In genomic region chr17:78937229-78937853, GRCm38 (mm10) we compare ENCODE assay signal across 8 mouse cellular contexts. TPM values are rescaled to one million over a fixed set of nuclear protein-coding genes. Genes with fewer than 3 reads are reported as not detected.
DNase-seq lines count a peak whose midpoint lies in the region; ATAC-seq and TF ChIP-seq lines count a peak whose summit lies in the region.

No protein-coding gene starts in this region.

- no peak for DNase-seq in heart, adult 9 months (ENCODE audit: low spot score in 2 of 2)
- no peak for DNase-seq in lung, postnatal 0 days (ENCODE audit: low spot score)
- DNase-seq in embryo, embryonic 10.5 days (ENCODE audit: low spot score) = no peak
- DNase-seq in gastrocnemius, adult 18-20 months (ENCODE audit: low spot score) = no peak
- DNase-seq in left cerebral cortex, adult 11 months (ENCODE audit: low spot score) = no peak

- no peak for ATAC-seq in heart, embryonic 14.5 days (ENCODE audit: insufficient number of reproducible peaks, insufficient read depth, low FRiP score, low read depth)
- peak; percentile 1 for ATAC-seq in activated CD4-positive, CD25-positive, alpha-beta regulatory T cell, adult 4 months
- no peak for ATAC-seq in heart, embryonic 15.5 days (replicated peaks; ENCODE audit: insufficient number of reproducible peaks, insufficient read depth, low FRiP score, low read depth)
- peak; percentile 8 for ATAC-seq in lung, postnatal 0 days

- no peaks in the 10 kb centered on the region for H3K9me3 ChIP-seq in heart, embryonic 14.5 days (ENCODE audit: control insufficient read depth, low read length)
- no peaks in the 10 kb centered on the region for H3K9me3 ChIP-seq in heart, embryonic 15.5 days (replicated peaks)
- H3K9me3 ChIP-seq in lung, postnatal 0 days (ENCODE audit: low read length) = no peaks in the 10 kb centered on the region

- no peak for TF ChIP-seq CTCF in lung, postnatal 0 days (IDR thresholded peaks at IDR 0.05)

- peaks cover 3 to 18% of the 10 kb centered on the region in 2 experiments; a peak in 3 of 4 replicates for H3K4me1 ChIP-seq in heart, embryonic 14.5 days (ENCODE audit: control insufficient read depth in 2 of 2, insufficient read depth in 2 of 2, low read length in 2 of 2)
- peaks cover 17% of the 10 kb centered on the region for H3K4me1 ChIP-seq in heart, embryonic 15.5 days (replicated peaks)
- H3K4me1 ChIP-seq in lung, postnatal 0 days (ENCODE audit: insufficient read depth, low read depth, low read length) = no peaks in the 10 kb centered on the region; the same call in none of the 2 replicates

- H3K27me3 ChIP-seq in heart, embryonic 14.5 days (ENCODE audit: control insufficient read depth, insufficient read depth, low read length) = no peaks in the 10 kb centered on the region
- H3K27me3 ChIP-seq in heart, embryonic 15.5 days = no peaks in the 10 kb centered on the region
- H3K27me3 ChIP-seq in lung, postnatal 0 days (replicated peaks; ENCODE audit: insufficient read depth, low read length) = no peaks in the 10 kb centered on the region

- peak overlapping the region; percentile 83 to 85 for H3K4me3 ChIP-seq in heart, embryonic 14.5 days (ENCODE audit: control insufficient read depth in 1 of 2, insufficient read depth in 1 of 2, low read depth in 1 of 2, low read length in 2 of 2)
- H3K4me3 ChIP-seq in heart, embryonic 15.5 days = peak overlapping the region; percentile 76
- peak overlapping the region; percentile 75 for H3K4me3 ChIP-seq in lung, postnatal 0 days (ENCODE audit: low read depth, low read length)

- no peak for TF ChIP-seq EP300 in lung, postnatal 0 days (IDR thresholded peaks at IDR 0.05)

- peak overlapping the region in 1 of 2 experiments; percentile 28; a peak in 1 of 4 replicates for H3K27ac ChIP-seq in heart, embryonic 14.5 days (replicated peaks in 1 of 2; ENCODE audit: control insufficient read depth in 1 of 2, insufficient read depth in 1 of 2, low read depth in 2 of 2, low read length in 2 of 2)
- peak overlapping the region; percentile 51; the same call in 1 of the 2 replicates for H3K27ac ChIP-seq in heart, embryonic 15.5 days
- peak overlapping the region; percentile 15; the same call in 1 of the 2 replicates for H3K27ac ChIP-seq in lung, postnatal 0 days (ENCODE audit: low read length)

- 6% methylated on average over 26 of the region's 26 CpGs for WGBS in heart, embryonic 14.5 days
- 6% methylated on average over 26 of the region's 26 CpGs for WGBS in heart, embryonic 15.5 days
- WGBS in lung, postnatal 0 days = 5% methylated on average over 26 of the region's 26 CpGs

- H3K9ac ChIP-seq in heart, embryonic 14.5 days (ENCODE audit: low read length) = peak overlapping the region; percentile 80
- peak overlapping the region; percentile 64 for H3K9ac ChIP-seq in heart, embryonic 15.5 days
- peak overlapping the region; percentile 71 for H3K9ac ChIP-seq in lung, postnatal 0 days (replicated peaks; ENCODE audit: low read depth)

- peak overlapping the region; percentile 88 for H3K4me2 ChIP-seq in heart, embryonic 14.5 days (ENCODE audit: low read length)
- H3K4me2 ChIP-seq in heart, embryonic 15.5 days = peak overlapping the region; percentile 79
- peak overlapping the region; percentile 85 for H3K4me2 ChIP-seq in lung, postnatal 0 days (replicated peaks; ENCODE audit: low read depth, low read length)

- peaks cover 54% of the 10 kb centered on the region for H3K36me3 ChIP-seq in heart, embryonic 14.5 days (ENCODE audit: control insufficient read depth, insufficient read depth, low read length)
- peaks cover 42% of the 10 kb centered on the region for H3K36me3 ChIP-seq in heart, embryonic 15.5 days
- peaks cover 5% of the 10 kb centered on the region; the same call in 1 of the 2 replicates for H3K36me3 ChIP-seq in lung, postnatal 0 days (ENCODE audit: insufficient read depth, low read length)

RNA-seq across cellular contexts. Expression of gene Ndufaf7, which starts 0.4 kb away (rescaled TPM):
- 61.3 and 62.8 TPM in 2 replicates for polyA plus RNA-seq in heart, embryonic 14.5 days (2014; fragmentation: Nextera tagmentation; extraction: Ambion mirVana)
- 10 to 100 TPM; 58.3 to 60.6 TPM for polyA plus RNA-seq in activated CD4-positive, CD25-positive, alpha-beta regulatory T cell, adult 4 months (2017; shearing (Covaris generic))
- polyA plus RNA-seq in heart, embryonic 15.5 days (2015; fragmentation: Nextera tagmentation; extraction: Ambion mirVana) = 57.2 and 58.0 TPM in 2 replicates
- 37.7 and 42.9 TPM in 2 replicates for polyA plus RNA-seq in lung, postnatal 0 days (2015; fragmentation: Nextera tagmentation; extraction: Ambion mirVana)
- 10 to 100 TPM; 22.6 to 28.5 TPM for total RNA-seq in gastrocnemius, adult 18-20 months (2021)

RNA-seq across cellular contexts. Expression of gene Cebpz, which starts 0.5 kb away (rescaled TPM):
- polyA plus RNA-seq in heart, embryonic 14.5 days (2014; fragmentation: Nextera tagmentation; extraction: Ambion mirVana) = 28.7 and 37.4 TPM in 2 replicates
- 10 to 100 TPM; 49.7 to 74.8 TPM for polyA plus RNA-seq in activated CD4-positive, CD25-positive, alpha-beta regulatory T cell, adult 4 months (2017; shearing (Covaris generic))
- polyA plus RNA-seq in heart, embryonic 15.5 days (2015; fragmentation: Nextera tagmentation; extraction: Ambion mirVana) = 27.2 and 33.3 TPM in 2 replicates
- 43.4 and 47.6 TPM in 2 replicates for polyA plus RNA-seq in lung, postnatal 0 days (2015; fragmentation: Nextera tagmentation; extraction: Ambion mirVana)
- total RNA-seq in gastrocnemius, adult 18-20 months (2021) = 10 to 100 TPM; 25.6 to 28.5 TPM

RNA-seq across cellular contexts. Expression of gene Cebpzos, which starts 21.0 kb away (rescaled TPM):
- polyA plus RNA-seq in heart, embryonic 14.5 days (2014; fragmentation: Nextera tagmentation; extraction: Ambion mirVana) = 96.5 and 101 TPM in 2 replicates
- polyA plus RNA-seq in activated CD4-positive, CD25-positive, alpha-beta regulatory T cell, adult 4 months (2017; shearing (Covaris generic)) = 10 to 100 TPM; 82.0 to 84.0 TPM
- 74.8 and 89.6 TPM in 2 replicates for polyA plus RNA-seq in heart, embryonic 15.5 days (2015; fragmentation: Nextera tagmentation; extraction: Ambion mirVana)
- polyA plus RNA-seq in lung, postnatal 0 days (2015; fragmentation: Nextera tagmentation; extraction: Ambion mirVana) = 67.5 and 68.1 TPM in 2 replicates
- total RNA-seq in gastrocnemius, adult 18-20 months (2021) = 10 to 100 TPM; 40.3 to 41.9 TPM

RNA-seq across cellular contexts. Expression of gene Sult6b1, which starts 30.5 kb away (rescaled TPM):
- 0.18 TPM in 1 of 2 replicates, not detected in the other for polyA plus RNA-seq in heart, embryonic 14.5 days (2014; fragmentation: Nextera tagmentation; extraction: Ambion mirVana)
- 1 to 10 TPM in 1 of 2 experiments, under 1 TPM in 1; 0.68 to 1.4 TPM for polyA plus RNA-seq in activated CD4-positive, CD25-positive, alpha-beta regulatory T cell, adult 4 months (2017; shearing (Covaris generic))
- polyA plus RNA-seq in heart, embryonic 15.5 days (2015; fragmentation: Nextera tagmentation; extraction: Ambion mirVana) = 0.14 and 0.16 TPM in 2 replicates
- polyA plus RNA-seq in lung, postnatal 0 days (2015; fragmentation: Nextera tagmentation; extraction: Ambion mirVana) = 0.10 TPM in 1 of 2 replicates, not detected in the other
- total RNA-seq in gastrocnemius, adult 18-20 months (2021) = not detected

RNA-seq across cellular contexts. Expression of gene Eif2ak2, which starts 55.0 kb away (rescaled TPM):
- polyA plus RNA-seq in heart, embryonic 14.5 days (2014; fragmentation: Nextera tagmentation; extraction: Ambion mirVana) = 8.0 and 9.6 TPM in 2 replicates
- polyA plus RNA-seq in activated CD4-positive, CD25-positive, alpha-beta regulatory T cell, adult 4 months (2017; shearing (Covaris generic)) = 10 to 100 TPM; 23.5 to 37.7 TPM
- polyA plus RNA-seq in heart, embryonic 15.5 days (2015; fragmentation: Nextera tagmentation; extraction: Ambion mirVana) = 9.7 and 11.8 TPM in 2 replicates
- 11.1 and 11.4 TPM in 2 replicates for polyA plus RNA-seq in lung, postnatal 0 days (2015; fragmentation: Nextera tagmentation; extraction: Ambion mirVana)
- 1 to 10 TPM; 2.8 to 3.3 TPM for total RNA-seq in gastrocnemius, adult 18-20 months (2021)

Comparison
In these comparisons a context has a peak if more than half of its experiments do, and no peak if none do; other contexts are left out.
1. ATAC-seq: peak in activated CD4-positive, CD25-positive, alpha-beta regulatory T cell, adult 4 months (single experiment) and lung, postnatal 0 days (single experiment); none in heart, embryonic 14.5 days (single experiment) and heart, embryonic 15.5 days (single experiment).
2. Peak in every context shown above with its lines, with median percentiles within 50 percentile points of each other: H3K4me2 ChIP-seq, H3K4me3 ChIP-seq and H3K9ac ChIP-seq.